Mouse (Mus musculus) limb, embryonic 14.5 days (tissue): ENCODE data around the gene Nop58. TPM values are rescaled to one million over a fixed set of nuclear protein-coding genes. Genes with fewer than 3 reads are reported as not detected.
"Not testable (repeated sequence)": the region's sequence is repeated elsewhere in the genome, so short reads cannot be mapped to it uniquely, and the experiment has no call there.

ENCODE experiments used
- ATAC-seq: fragments of 200-750 bp; cut with Nextera tagmentation; 2 replicates; pipeline ENCODE4 v1.8.0; 2017; ENCODE audit warnings: low read depth, moderate number of reproducible peaks, moderate TSS enrichment; ENCODE audit not compliant: low FRiP score
- DNase-seq: peaks from one replicate; pipeline ENCODE4 v3.0.0-alpha.2; 2015; ENCODE audit warnings: low spot score
- H3K27ac ChIP-seq: fragments of 300-500 bp; sonication (generic); replicated peaks from 2 replicates; pipeline ENCODE4 v1.5.1; 2014; ENCODE audit warnings: low read depth, mild to moderate bottlenecking, low read length, moderate library complexity, mixed read lengths
- H3K27me3 ChIP-seq: fragments of 300-500 bp; sonication (generic); 2 replicates; pipeline ENCODE4 v1.6.1; 2014; ENCODE audit warnings: low read length, mixed read lengths; ENCODE audit not compliant: control insufficient read depth, insufficient read depth
- H3K36me3 ChIP-seq: fragments of 300-500 bp; sonication (generic); 2 replicates; pipeline ENCODE4 v1.6.1; 2014; ENCODE audit warnings: mild to moderate bottlenecking, low read length, moderate library complexity, mixed read lengths; ENCODE audit not compliant: control insufficient read depth, insufficient read depth
- H3K4me1 ChIP-seq: fragments of 300-500 bp; sonication (generic); 2 replicates; pipeline ENCODE4 v1.6.1; 2014; ENCODE audit warnings: antibody characterized with exemption, low read length, mixed read lengths; ENCODE audit not compliant: control insufficient read depth, insufficient read depth
- H3K4me2 ChIP-seq: fragments of 300-500 bp; sonication (generic); replicated peaks from 2 replicates; pipeline ENCODE4 v1.6.1; 2014; ENCODE audit warnings: low read depth, mild to moderate bottlenecking, low read length, moderate library complexity; ENCODE audit not compliant: severe bottlenecking
- H3K4me3 ChIP-seq: fragments of 300-500 bp; sonication (generic); replicated peaks from 2 replicates; pipeline ENCODE4 v1.5.1; 2014; ENCODE audit warnings: low read length
- H3K9ac ChIP-seq: fragments of 300-500 bp; sonication (generic); 2 replicates; pipeline ENCODE4 v1.6.1; 2014; ENCODE audit warnings: mild to moderate bottlenecking, low read depth, low read length, moderate library complexity; ENCODE audit not compliant: severe bottlenecking
- H3K9me3 ChIP-seq: fragments of 300-500 bp; sonication (generic); 2 replicates; pipeline ENCODE4 v1.6.1; 2016; ENCODE audit warnings: low read length; ENCODE audit not compliant: control insufficient read depth
- POLR2A ChIP-seq: fragments of 200-500 bp; IDR thresholded peaks from 2 replicates; pipeline ENCODE4 v1.8.0; 2012; ENCODE audit warnings: inconsistent platforms, mild to moderate bottlenecking, moderate library complexity, borderline replicate concordance; ENCODE audit not compliant: insufficient read depth, insufficient read length; ENCODE audit errors: extremely low read depth
- WGBS: fragments of 180-500 bp; shearing (Covaris S2); extraction: QIAGEN DNeasy Blood & Tissue Kit; methylation state at CpG from one replicate; pipeline ENCODE4 v1.1.7; 2014; 5-methylcytosine and 5-hydroxymethylcytosine counted together
- polyA plus RNA-seq, 2 experiments: library from polyadenylated mRNA; depleted of rRNA in 1 of 2; stranded (reverse) in 1 of 2; unstranded in 1 of 2; fragments of >200 nt; fragmentation: Nextera tagmentation in 1 of 2; extraction: Ambion mirVana in 1 of 2; gene quantifications; 2 replicates each; pipeline versions ENCODE4 v1.2.1 to v1.2.3; 2012 to 2014

Gene Nop58
- polyA plus RNA-seq, 2 experiments, result 115 to 185 TPM

- no peak overlapping the region for H3K4me3 ChIP-seq
- WGBS, result 67% methylated on average over 2 of the region's 2 CpGs
- H3K9ac ChIP-seq, result no peak overlapping the region
- no peaks in the 10 kb centered on the region for H3K9me3 ChIP-seq
- H3K36me3 ChIP-seq, result no peaks in the 10 kb centered on the region
- no peak overlapping the region for H3K4me2 ChIP-seq
- no peaks in the 10 kb centered on the region for H3K4me1 ChIP-seq
- DNase-seq (no peak), ATAC-seq (no peak)
- no peaks in the 10 kb centered on the region for H3K27me3 ChIP-seq
- no peak for TF ChIP-seq POLR2A
- H3K27ac ChIP-seq, result no peak overlapping the region
These were observed 64.3 kb downstream of the Nop58 start for GRCm38 (mm10) chr1:59749047-59749446.

- not testable (repeated sequence) for H3K4me2 ChIP-seq, ATAC-seq, DNase-seq, H3K36me3 ChIP-seq, H3K9me3 ChIP-seq, H3K4me3 ChIP-seq, H3K9ac ChIP-seq, H3K27me3 ChIP-seq, H3K27ac ChIP-seq, H3K4me1 ChIP-seq
- WGBS, result 71% methylated on average over 5 of the region's 5 CpGs
These were observed 65.0 kb downstream of the Nop58 start for GRCm38 (mm10) chr1:59749724-59750123.

DNA sequence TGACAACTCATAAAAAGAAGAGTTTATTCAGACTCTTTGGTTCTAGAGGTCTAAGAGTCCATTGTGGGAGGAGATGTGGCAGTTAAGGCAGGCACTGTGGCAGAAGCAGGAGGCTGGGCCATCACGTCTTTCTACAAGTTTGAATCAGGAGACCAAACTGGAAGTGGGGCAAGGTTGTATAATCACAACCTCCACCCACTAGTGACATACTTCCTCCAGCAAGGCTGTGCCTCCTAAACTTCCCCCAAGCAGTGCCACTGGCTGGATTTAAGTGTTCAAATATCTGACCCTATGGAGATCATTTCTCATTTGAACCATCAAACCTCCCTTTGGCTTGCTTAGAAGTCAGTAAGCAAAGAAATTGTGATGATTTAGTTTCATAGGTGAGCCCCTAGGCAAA lies 70.5 kb downstream of the Nop58 start:
- Histone ChIP-seq H3K9ac (no peak overlapping the region), H3K4me1 (no peaks in the 10 kb centered on the region), H3K36me3 (no peaks in the 10 kb centered on the region), H3K4me2 (no peak overlapping the region), H3K4me3 (no peak overlapping the region), H3K9me3 (no peaks in the 10 kb centered on the region), H3K27me3 (no peaks in the 10 kb centered on the region), H3K27ac (no peak overlapping the region)
- no peak for TF ChIP-seq POLR2A
- no peak for DNase-seq
- ATAC-seq, result no peak
- 80% methylated on average over 1 of the region's 1 CpGs for WGBS

- WGBS, result 80% methylated on average over 1 of the region's 1 CpGs
- H3K4me2 ChIP-seq, result no peak overlapping the region
These were observed 73.6 kb downstream of the Nop58 start for GRCm38 (mm10) chr1:59758325-59758724.

GRCm38 (mm10) chr1:59762208-59762607 lies 77.4 kb downstream of the Nop58 start:
- WGBS, result 2% methylated on average over 10 of the region's 10 CpGs
- no peaks in the 10 kb centered on the region for H3K27me3 ChIP-seq
- H3K9ac ChIP-seq, result peak overlapping the region; percentile 93
- H3K9me3 ChIP-seq, result no peaks in the 10 kb centered on the region
- H3K36me3 ChIP-seq, result no peaks in the 10 kb centered on the region
- H3K4me1 ChIP-seq, result peaks cover 9% of the 10 kb centered on the region
- H3K27ac ChIP-seq, result peak overlapping the region; percentile 99
- DNase-seq (peak; percentile 78), ATAC-seq (peak; percentile 2; the same call in 1 of the 2 replicates)
- no peak for TF ChIP-seq POLR2A
- peak overlapping the region; percentile 93 for H3K4me3 ChIP-seq
- H3K4me2 ChIP-seq, result peak overlapping the region; percentile 63

More at GRCm38 (mm10) chr1:59758325-59758724, 73.6 kb downstream of the Nop58 start:
- H3K4me1 ChIP-seq, result no peaks in the 10 kb centered on the region
- H3K4me3 ChIP-seq, result no peak overlapping the region
- H3K9me3 ChIP-seq, result no peaks in the 10 kb centered on the region
- ATAC-seq (no peak), DNase-seq (no peak)
- H3K9ac ChIP-seq, result no peak overlapping the region
- no peaks in the 10 kb centered on the region for H3K27me3 ChIP-seq
- TF ChIP-seq POLR2A, result no peak
- H3K27ac ChIP-seq, result no peak overlapping the region
- H3K36me3 ChIP-seq, result no peaks in the 10 kb centered on the region

GRCm38 (mm10) chr1:59762651-59763163 lies 77.9 kb downstream of the Nop58 start:
- DNase-seq, result peak; percentile 49
- under 1% methylated on average over 43 of the region's 44 CpGs for WGBS
- no peak for TF ChIP-seq POLR2A

More at GRCm38 (mm10) chr1:59762651-59763163, 77.9 kb downstream of the Nop58 start:
- Histone ChIP-seq H3K4me2 (peak overlapping the region; percentile 63), H3K9me3 (no peaks in the 10 kb centered on the region), H3K27me3 (no peaks in the 10 kb centered on the region), H3K9ac (peak overlapping the region; percentile 93), H3K4me1 (peaks cover 9% of the 10 kb centered on the region), H3K4me3 (peak overlapping the region; percentile 93), H3K27ac (peak overlapping the region; percentile 99), H3K36me3 (no peaks in the 10 kb centered on the region)
- peak; percentile 44 for ATAC-seq
